ENCODE assay signal across 26 mouse cellular contexts in the genomic region with DNA sequence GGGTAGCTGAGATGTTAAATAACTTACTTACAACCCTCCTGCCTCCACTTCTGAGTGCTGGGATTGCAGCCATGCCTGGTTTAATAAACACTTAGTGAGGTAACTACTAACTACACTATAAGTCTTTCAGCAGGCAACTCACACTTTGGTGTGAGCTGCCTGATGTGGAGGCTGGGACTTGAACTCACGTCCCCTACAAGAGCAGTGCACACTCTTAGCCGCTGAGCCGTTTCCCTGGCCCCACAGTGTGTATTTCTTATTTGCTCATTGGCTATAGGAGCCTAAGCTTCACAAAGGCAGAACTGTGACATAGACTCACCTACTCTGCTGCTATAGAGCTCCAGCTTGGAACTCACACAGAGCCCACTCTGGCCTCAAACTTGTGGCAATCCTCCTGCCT. TPM values are rescaled to one million over a fixed set of nuclear protein-coding genes. Genes with fewer than 3 reads are reported as not detected.
DNase-seq lines count a peak whose midpoint lies in the region; ATAC-seq and TF ChIP-seq lines count a peak whose summit lies in the region.
"Had no signal": no experiment of that assay in that cellular context is flagged by ENCODE, and none has a peak within 500 bp of the region (broad histone marks: within the 10 kb centered on the region; RNA-seq: fewer than 3 reads in every experiment).

No protein-coding gene starts in this region.

- H3K4me1 ChIP-seq in erythroblast, embryonic 14.5 days (ENCODE audit: control insufficient read depth) = peaks cover 63% of the 10 kb centered on the region
- H3K4me1 ChIP-seq in midbrain, embryonic 11.5 days (ENCODE audit: control insufficient read depth, insufficient read depth, low read length) = peaks cover 7% of the 10 kb centered on the region
- peaks cover 22% of the 10 kb centered on the region for H3K4me1 ChIP-seq in midbrain, embryonic 10.5 days
- peaks cover 29% of the 10 kb centered on the region for H3K4me1 ChIP-seq in liver, adult 2 months (ENCODE audit: control insufficient read depth, insufficient read depth, low read length)
- peaks cover 29% of the 10 kb centered on the region for H3K4me1 ChIP-seq in stomach, embryonic 16.5 days (ENCODE audit: control insufficient read depth, insufficient read depth, low read length)

- no peak overlapping the region for H3K9ac ChIP-seq in midbrain, embryonic 11.5 days (ENCODE audit: low read length)
- peak overlapping the region; percentile 80 for H3K9ac ChIP-seq in liver, adult 2 months (ENCODE audit: low read depth, low read length)
- no peak overlapping the region for H3K9ac ChIP-seq in stomach, embryonic 16.5 days (ENCODE audit: low read length)
- H3K9ac ChIP-seq: embryonic facial prominence, embryonic 13.5 days; limb, embryonic 12.5 days had no signal

- TF ChIP-seq POLR2A in liver, adult 2 months (IDR thresholded peaks at IDR 0.05; ENCODE audit: extremely low read depth, insufficient read depth, low read length) = no peak

- no peak overlapping the region for H3K4me2 ChIP-seq in midbrain, embryonic 11.5 days
- H3K4me2 ChIP-seq in stomach, embryonic 16.5 days (ENCODE audit: low read depth, low read length) = peak overlapping the region; percentile 14; the same call in 1 of the 2 replicates

- no peaks in the 10 kb centered on the region for H3K27me3 ChIP-seq in erythroblast, embryonic 14.5 days (ENCODE audit: control insufficient read depth)
- H3K27me3 ChIP-seq in midbrain, embryonic 11.5 days (ENCODE audit: control insufficient read depth, insufficient read depth, low read length) = no peaks in the 10 kb centered on the region
- H3K27me3 ChIP-seq in midbrain, embryonic 10.5 days (ENCODE audit: low read depth, poor library complexity, severe bottlenecking) = peaks cover 21% of the 10 kb centered on the region
- no peaks in the 10 kb centered on the region for H3K27me3 ChIP-seq in liver, adult 2 months (ENCODE audit: control insufficient read depth, insufficient read depth, low read length)
- no peaks in the 10 kb centered on the region for H3K27me3 ChIP-seq in stomach, embryonic 16.5 days (ENCODE audit: control insufficient read depth, insufficient read depth, low read length)
- H3K27me3 ChIP-seq: embryonic facial prominence, embryonic 13.5 days; limb, embryonic 12.5 days had no signal

- TF ChIP-seq CTCF in liver, adult 2 months (IDR thresholded peaks at IDR 0.05; ENCODE audit: low read depth, low read length) = no peak

- no peak for ATAC-seq in erythroblast, adult 5-6 weeks (replicated peaks; ENCODE audit: low FRiP score, poor library complexity, severe bottlenecking)
- no peak for ATAC-seq in midbrain, embryonic 11.5 days (ENCODE audit: low FRiP score)
- ATAC-seq in stomach, embryonic 16.5 days (ENCODE audit: insufficient read depth, low FRiP score) = no peak
- ATAC-seq: CD4-positive, CD25-positive, alpha-beta regulatory T cell, adult 4 months; inflammation-experienced regulatory T-cells, adult 6 months had no signal

- H3K27ac ChIP-seq in midbrain, embryonic 11.5 days (ENCODE audit: low read depth, low read length) = no peak overlapping the region
- no peak overlapping the region for H3K27ac ChIP-seq in midbrain, embryonic 10.5 days (replicated peaks)
- H3K27ac ChIP-seq in liver, adult 2 months (replicated peaks; ENCODE audit: insufficient read depth, low read depth, low read length) = peak overlapping the region; percentile 98
- H3K27ac ChIP-seq in stomach, embryonic 16.5 days (ENCODE audit: low read length) = no peak overlapping the region
- H3K27ac ChIP-seq: embryonic facial prominence, embryonic 13.5 days; forebrain, embryonic 10.5 days; hindbrain, embryonic 10.5 days; left cerebral cortex, adult 2 months; limb, embryonic 12.5 days had no signal

- H3K9me3 ChIP-seq in erythroblast, embryonic 14.5 days (ENCODE audit: control insufficient read depth, low read length) = no peaks in the 10 kb centered on the region
- H3K9me3 ChIP-seq in midbrain, embryonic 11.5 days (ENCODE audit: control insufficient read depth, low read length) = no peaks in the 10 kb centered on the region
- H3K9me3 ChIP-seq in midbrain, embryonic 10.5 days (replicated peaks) = no peaks in the 10 kb centered on the region
- no peaks in the 10 kb centered on the region for H3K9me3 ChIP-seq in stomach, embryonic 16.5 days (replicated peaks; ENCODE audit: control insufficient read depth, low read length)
- H3K9me3 ChIP-seq: embryonic facial prominence, embryonic 13.5 days; forebrain, embryonic 10.5 days; hindbrain, embryonic 10.5 days; limb, embryonic 12.5 days; megakaryocyte, embryonic 14.5 days had no signal

- peak; percentile 54 for DNase-seq in midbrain, embryonic 11.5 days (ENCODE audit: low spot score, missing footprints)
- DNase-seq in midbrain, embryonic 10.5 days (ENCODE audit: low spot score) = no peak
- DNase-seq in liver, adult 2 months (ENCODE audit: extremely low read depth, low read depth, low spot score) = peak; percentile 45
- no peak for DNase-seq in cerebellum, adult 9-11 months
- DNase-seq in urinary bladder, postnatal 36 days (ENCODE audit: low spot score in 2 of 2) = no peak
- DNase-seq: cerebellum, adult 18-20 months; gastrocnemius, postnatal 10 days; kidney, postnatal 10 days; lung, postnatal 10 days; spleen, adult 18-20 months; thymus, postnatal 25 days had no signal

- H3K4me3 ChIP-seq in erythroblast, embryonic 14.5 days (replicated peaks) = peak overlapping the region; percentile 100
- H3K4me3 ChIP-seq in midbrain, embryonic 11.5 days (ENCODE audit: low read depth, low read length) = no peak overlapping the region
- no peak overlapping the region for H3K4me3 ChIP-seq in midbrain, embryonic 10.5 days
- peak overlapping the region; percentile 81 for H3K4me3 ChIP-seq in liver, adult 2 months (ENCODE audit: insufficient read depth, low read depth, low read length)
- H3K4me3 ChIP-seq in stomach, embryonic 16.5 days (replicated peaks; ENCODE audit: low read length) = 0 out of 2 replicates have a peak overlapping the region, but pooled peaks have one; percentile 5
- H3K4me3 ChIP-seq: embryonic facial prominence, embryonic 13.5 days; forebrain, embryonic 10.5 days; limb, embryonic 12.5 days; megakaryocyte, embryonic 14.5 days had no signal

- WGBS in midbrain, embryonic 11.5 days = 93% methylated on average over 3 of the region's 3 CpGs
- 89% methylated on average over 3 of the region's 3 CpGs for WGBS in midbrain, embryonic 10.5 days
- WGBS in liver, adult 2 months = 26% methylated on average over 3 of the region's 3 CpGs
- 84% methylated on average over 3 of the region's 3 CpGs for WGBS in stomach, embryonic 16.5 days

- H3K36me3 ChIP-seq in erythroblast, embryonic 14.5 days (ENCODE audit: control insufficient read depth) = peaks cover 54% of the 10 kb centered on the region
- no peaks in the 10 kb centered on the region for H3K36me3 ChIP-seq in midbrain, embryonic 11.5 days (ENCODE audit: control insufficient read depth, insufficient read depth, low read length)
- no peaks in the 10 kb centered on the region for H3K36me3 ChIP-seq in midbrain, embryonic 10.5 days
- peaks cover 6% of the 10 kb centered on the region; the same call in 1 of the 2 replicates for H3K36me3 ChIP-seq in liver, adult 2 months (ENCODE audit: control insufficient read depth, insufficient read depth, low read length)
- no peaks in the 10 kb centered on the region for H3K36me3 ChIP-seq in stomach, embryonic 16.5 days (ENCODE audit: control insufficient read depth, insufficient read depth, low read length)
- H3K36me3 ChIP-seq: embryonic facial prominence, embryonic 13.5 days; forebrain, embryonic 10.5 days; hindbrain, embryonic 10.5 days; limb, embryonic 12.5 days had no signal

- H3K79me2 ChIP-seq in liver, adult 2 months (ENCODE audit: control insufficient read depth, insufficient read depth, low read length) = peaks cover 10% of the 10 kb centered on the region; the same call in 1 of the 2 replicates

RNA-seq across cellular contexts. Expression of gene Fam234b, which starts 31.5 kb away (rescaled TPM):
- 0.95 and 1.2 TPM in 2 replicates for polyA plus RNA-seq in erythroblast, embryonic 14.5 days (2012)
- total RNA-seq in erythroblast, adult 5-6 weeks (2015; ENCODE audit: low replicate concordance) = 96.6 and 108 TPM in 2 replicates
- total RNA-seq in erythroblast, adult 5-6 weeks (2017; ENCODE audit: low replicate concordance) = 155 and 168 TPM in 2 replicates
- 29.3 and 33.0 TPM in 2 replicates for polyA plus RNA-seq in midbrain, embryonic 11.5 days (2014; fragmentation: Nextera tagmentation; extraction: Ambion mirVana)
- 21.7 and 29.5 TPM in 2 replicates for polyA plus RNA-seq in midbrain, embryonic 10.5 days (2016; fragmentation: Nextera tagmentation; extraction: Ambion mirVana)
- total RNA-seq in liver, adult 2 months (2014; rRNA removed) = 14.8 and 15.3 TPM in 2 replicates
- polyA plus RNA-seq in liver, adult 2 months (2012; rRNA removed) = 14.8 and 15.1 TPM in 2 replicates
- 29.1 and 33.3 TPM in 2 replicates for polyA plus RNA-seq in stomach, embryonic 16.5 days (2015; fragmentation: Nextera tagmentation; extraction: Ambion mirVana)

RNA-seq across cellular contexts. Expression of gene Hebp1, which starts 31.6 kb away (rescaled TPM):
- polyA plus RNA-seq in erythroblast, embryonic 14.5 days (2012) = 15.1 and 33.8 TPM in 2 replicates
- 72.1 and 87.8 TPM in 2 replicates for total RNA-seq in erythroblast, adult 5-6 weeks (2015; ENCODE audit: low replicate concordance)
- total RNA-seq in erythroblast, adult 5-6 weeks (2017; ENCODE audit: low replicate concordance) = 143 and 274 TPM in 2 replicates
- polyA plus RNA-seq in midbrain, embryonic 11.5 days (2014; fragmentation: Nextera tagmentation; extraction: Ambion mirVana) = 1.8 and 2.9 TPM in 2 replicates
- 4.8 and 5.2 TPM in 2 replicates for polyA plus RNA-seq in midbrain, embryonic 10.5 days (2016; fragmentation: Nextera tagmentation; extraction: Ambion mirVana)
- total RNA-seq in liver, adult 2 months (2014; rRNA removed) = 282 and 334 TPM in 2 replicates
- polyA plus RNA-seq in liver, adult 2 months (2012; rRNA removed) = 290 and 317 TPM in 2 replicates
- 37.4 and 37.7 TPM in 2 replicates for polyA plus RNA-seq in stomach, embryonic 16.5 days (2015; fragmentation: Nextera tagmentation; extraction: Ambion mirVana)

RNA-seq across cellular contexts. Expression of gene Gprc5d, which starts 48.2 kb away (rescaled TPM):
- 0.04 and 0.08 TPM in 2 replicates for polyA plus RNA-seq in erythroblast, embryonic 14.5 days (2012)
- total RNA-seq in erythroblast, adult 5-6 weeks (2015; ENCODE audit: low replicate concordance) = not detected in 2 replicates
- total RNA-seq in erythroblast, adult 5-6 weeks (2017; ENCODE audit: low replicate concordance) = not detected in 2 replicates
- polyA plus RNA-seq in midbrain, embryonic 11.5 days (2014; fragmentation: Nextera tagmentation; extraction: Ambion mirVana) = not detected in 2 replicates
- polyA plus RNA-seq in midbrain, embryonic 10.5 days (2016; fragmentation: Nextera tagmentation; extraction: Ambion mirVana) = not detected in 2 replicates
- total RNA-seq in liver, adult 2 months (2014; rRNA removed) = not detected in 2 replicates
- 0.17 TPM in 1 of 2 replicates, not detected in the other for polyA plus RNA-seq in liver, adult 2 months (2012; rRNA removed)
- polyA plus RNA-seq in stomach, embryonic 16.5 days (2015; fragmentation: Nextera tagmentation; extraction: Ambion mirVana) = 0.13 and 0.40 TPM in 2 replicates
- total RNA-seq: adrenal gland, adult 18-20 months; G1E; gastrocnemius, postnatal 10 days had no signal
- polyA plus RNA-seq: CD4-positive, CD25-positive, alpha-beta regulatory T cell, adult 4 months; embryonic facial prominence, embryonic 13.5 days; forebrain, embryonic 10.5 days; G1E; heart, embryonic 14.5 days; hindbrain, embryonic 10.5 days; inflammation-experienced regulatory T-cells, adult 6 months; limb, embryonic 12.5 days; neural tube, embryonic 11.5 days had no signal

Comparison
In these comparisons a context has a peak if more than half of its experiments do, and no peak if none do; other contexts are left out.
1. DNase-seq: peak in midbrain, embryonic 11.5 days (single experiment) and liver, adult 2 months (single experiment); none in midbrain, embryonic 10.5 days (single experiment), cerebellum, adult 9-11 months (single experiment) and urinary bladder, postnatal 36 days (0 of 2).
2. H3K4me3 ChIP-seq: peak in erythroblast, embryonic 14.5 days (single experiment), liver, adult 2 months (single experiment) and stomach, embryonic 16.5 days (single experiment); none in midbrain, embryonic 11.5 days (single experiment) and midbrain, embryonic 10.5 days (single experiment).